Mouse (Mus musculus) intestine, embryonic 14.5 days (tissue): Measurements from ENCODE around the gene Tspan9. TPM values are rescaled to one million over a fixed set of nuclear protein-coding genes. Genes with fewer than 3 reads are reported as not detected.

Experiments
- ATAC-seq: fragments of 200-750 bp; cut with Nextera tagmentation; replicated peaks from 2 replicates; pipeline ENCODE4 v1.8.0; 2017; ENCODE audit warnings: low read depth, moderate number of reproducible peaks, moderate TSS enrichment, moderate library complexity; ENCODE audit not compliant: low FRiP score, low TSS enrichment
- DNase-seq: peaks from one replicate; pipeline ENCODE4 v3.0.0-alpha.2; 2018; ENCODE audit warnings: low spot score
- H3K27ac ChIP-seq: fragments of 300-500 bp; sonication (generic); 2 replicates; pipeline ENCODE4 v1.5.1; 2014; ENCODE audit warnings: low read depth, mild to moderate bottlenecking, control low read depth
- H3K27me3 ChIP-seq: fragments of 300-500 bp; sonication (generic); replicated peaks from 2 replicates; pipeline ENCODE4 v1.6.1; 2014; ENCODE audit warnings: low read length, control low read depth; ENCODE audit not compliant: control insufficient read depth, insufficient read depth
- H3K36me3 ChIP-seq: fragments of 300-500 bp; sonication (generic); 2 replicates; pipeline ENCODE4 v1.6.1; 2014; ENCODE audit warnings: low read length, control low read depth; ENCODE audit not compliant: control insufficient read depth, insufficient read depth
- H3K4me1 ChIP-seq: fragments of 300-500 bp; sonication (generic); replicated peaks from 2 replicates; pipeline ENCODE4 v1.6.1; 2014; ENCODE audit warnings: low read length, control low read depth, mixed read lengths; ENCODE audit not compliant: control insufficient read depth, insufficient read depth
- H3K4me2 ChIP-seq: fragments of 300-500 bp; sonication (generic); 2 replicates; pipeline ENCODE4 v1.6.1; 2014; ENCODE audit warnings: low read length
- H3K4me3 ChIP-seq: fragments of 300-500 bp; sonication (generic); 2 replicates; pipeline ENCODE4 v1.5.1; 2014; ENCODE audit warnings: low read depth, low read length, control low read depth, mixed read lengths
- H3K9ac ChIP-seq: fragments of 300-500 bp; sonication (generic); 2 replicates; pipeline ENCODE4 v1.6.1; 2014; ENCODE audit warnings: mild to moderate bottlenecking, low read length
- H3K9me3 ChIP-seq: fragments of 300-500 bp; sonication (generic); 2 replicates; pipeline ENCODE4 v1.6.1; 2016; ENCODE audit warnings: low read length, control low read depth; ENCODE audit not compliant: control insufficient read depth
- WGBS: fragments of 180-500 bp; shearing (Covaris S2); extraction: QIAGEN DNeasy Blood & Tissue Kit; methylation state at CpG from one replicate; pipeline ENCODE4 v1.1.7; 2014; 5-methylcytosine and 5-hydroxymethylcytosine counted together
- polyA plus RNA-seq: library from polyadenylated mRNA; unstranded; fragments of >200 nt; fragmentation: Nextera tagmentation; extraction: Ambion mirVana; gene quantifications from 2 replicates; pipeline ENCODE4 v1.2.1, GENCODE M21; 2014

Tspan9 gene
- polyA plus RNA-seq, 1 experiment from 2014 or later: 113 TPM

DNA sequence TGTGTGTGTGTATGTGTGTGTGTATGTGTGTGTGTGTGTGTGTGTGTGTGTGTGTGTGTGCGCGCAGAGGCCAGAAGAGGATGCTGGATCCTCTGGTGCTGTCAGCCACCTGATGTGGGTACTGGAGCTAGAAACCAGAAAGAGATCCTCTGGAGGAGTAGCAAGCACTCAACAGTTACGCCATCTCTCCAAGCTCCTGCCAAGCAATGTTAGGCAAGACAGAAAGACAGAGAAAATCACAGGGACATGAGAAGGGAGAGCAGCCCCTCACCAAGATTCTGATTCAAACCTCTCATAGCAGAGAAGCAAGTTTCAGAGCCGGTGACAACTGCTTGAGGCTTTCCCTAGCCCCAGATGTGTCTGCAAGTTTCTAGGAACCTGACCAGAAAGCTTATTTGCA lies 5.5 kb downstream of the Tspan9 start:
- 91% methylated on average over 4 of the region's 4 CpGs for WGBS
- ATAC-seq (no peak), DNase-seq (no peak)
- Histone ChIP-seq H3K4me3 (no peak overlapping the region), H3K4me1 (peaks cover 29% of the 10 kb centered on the region), H3K9me3 (no peaks in the 10 kb centered on the region), H3K9ac (no peak overlapping the region), H3K4me2 (no peak overlapping the region), H3K36me3 (no peaks in the 10 kb centered on the region), H3K27me3 (no peaks in the 10 kb centered on the region), H3K27ac (no peak overlapping the region)

DNA sequence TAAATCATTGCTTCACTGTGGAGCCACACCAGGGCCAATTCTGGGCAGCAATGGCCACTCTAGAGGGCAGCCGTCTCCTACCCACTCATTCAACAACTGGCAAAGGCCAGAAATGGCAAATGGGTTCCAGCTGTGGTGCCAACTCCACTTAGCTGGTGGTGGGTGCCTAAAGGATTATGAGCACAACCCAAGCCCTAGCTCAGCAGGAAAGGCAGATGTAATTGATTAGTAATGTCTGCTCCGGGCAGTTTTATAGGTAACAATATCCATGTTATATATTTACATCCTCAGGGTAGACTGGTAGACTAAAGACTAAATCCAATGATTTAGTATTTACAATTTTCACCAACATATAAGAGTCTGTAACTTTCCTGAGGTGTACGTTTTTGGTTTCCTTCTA lies 6.7 kb downstream of the Tspan9 start:
- WGBS: 84% methylated on average over 3 of the region's 3 CpGs
- ATAC-seq: no peak
- DNase-seq: no peak

DNA sequence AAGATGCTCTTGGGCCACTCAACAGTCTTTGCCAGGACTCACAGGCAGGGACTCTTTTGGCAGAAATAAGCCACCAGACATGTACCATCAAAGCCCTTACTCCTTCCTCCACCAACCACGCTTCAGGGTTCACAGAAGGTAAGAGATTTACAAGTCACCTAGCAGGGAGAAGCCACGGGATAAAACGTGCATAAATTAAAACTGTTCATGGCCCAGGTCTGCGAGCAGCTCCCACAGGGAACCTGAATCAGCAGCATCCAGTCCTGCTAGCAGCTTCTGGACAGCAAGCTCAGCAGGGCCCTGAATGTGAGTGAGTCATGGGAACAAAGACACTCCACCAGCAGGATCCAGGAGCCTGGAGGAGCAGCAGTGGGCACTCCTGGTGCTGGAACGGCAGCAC lies 7.9 kb downstream of the Tspan9 start:
- WGBS: 63% methylated on average over 5 of the region's 5 CpGs
- Histone ChIP-seq H3K9me3 (no peaks in the 10 kb centered on the region), H3K4me3 (no peak overlapping the region), H3K27me3 (no peaks in the 10 kb centered on the region), H3K4me2 (no peak overlapping the region), H3K27ac (no peak overlapping the region), H3K4me1 (peaks cover 20% of the 10 kb centered on the region), H3K36me3 (no peaks in the 10 kb centered on the region), H3K9ac (no peak overlapping the region)
- no peak for DNase-seq
- ATAC-seq: no peak

More for the DNA sequence above, 6.7 kb downstream of the Tspan9 start:
- Histone ChIP-seq H3K27ac (no peak overlapping the region), H3K36me3 (no peaks in the 10 kb centered on the region), H3K9ac (no peak overlapping the region), H3K4me3 (no peak overlapping the region), H3K27me3 (no peaks in the 10 kb centered on the region), H3K4me1 (peaks cover 22% of the 10 kb centered on the region), H3K4me2 (no peak overlapping the region), H3K9me3 (no peaks in the 10 kb centered on the region)

DNA sequence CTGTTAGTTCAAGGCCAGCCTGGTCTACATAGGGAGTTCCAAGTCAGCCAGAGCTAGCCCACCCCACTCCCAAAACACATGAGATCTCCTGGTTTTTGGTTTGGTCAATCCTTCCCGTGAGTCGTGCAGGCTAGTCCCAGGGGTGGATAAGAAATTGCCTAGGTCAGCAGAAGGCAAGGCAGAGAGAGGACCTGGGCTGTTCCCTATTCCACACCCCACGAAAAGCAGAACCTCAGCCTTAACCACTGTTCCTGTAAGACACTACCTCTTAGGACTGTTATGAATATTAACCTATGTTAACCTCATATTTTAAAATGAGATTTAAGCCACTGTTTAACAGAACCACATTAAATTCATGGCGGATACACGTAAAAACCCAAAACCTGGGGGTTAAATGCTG lies 8.4 kb downstream of the Tspan9 start:
- Histone ChIP-seq H3K9me3 (no peaks in the 10 kb centered on the region), H3K4me1 (peaks cover 20% of the 10 kb centered on the region), H3K9ac (no peak overlapping the region), H3K36me3 (no peaks in the 10 kb centered on the region), H3K4me3 (no peak overlapping the region), H3K27me3 (no peaks in the 10 kb centered on the region), H3K27ac (peak overlapping the region; percentile 48; the same call in 1 of the 2 replicates), H3K4me2 (no peak overlapping the region)
- ATAC-seq (no peak), DNase-seq (no peak)
- WGBS: 60% methylated on average over 5 of the region's 5 CpGs

DNA sequence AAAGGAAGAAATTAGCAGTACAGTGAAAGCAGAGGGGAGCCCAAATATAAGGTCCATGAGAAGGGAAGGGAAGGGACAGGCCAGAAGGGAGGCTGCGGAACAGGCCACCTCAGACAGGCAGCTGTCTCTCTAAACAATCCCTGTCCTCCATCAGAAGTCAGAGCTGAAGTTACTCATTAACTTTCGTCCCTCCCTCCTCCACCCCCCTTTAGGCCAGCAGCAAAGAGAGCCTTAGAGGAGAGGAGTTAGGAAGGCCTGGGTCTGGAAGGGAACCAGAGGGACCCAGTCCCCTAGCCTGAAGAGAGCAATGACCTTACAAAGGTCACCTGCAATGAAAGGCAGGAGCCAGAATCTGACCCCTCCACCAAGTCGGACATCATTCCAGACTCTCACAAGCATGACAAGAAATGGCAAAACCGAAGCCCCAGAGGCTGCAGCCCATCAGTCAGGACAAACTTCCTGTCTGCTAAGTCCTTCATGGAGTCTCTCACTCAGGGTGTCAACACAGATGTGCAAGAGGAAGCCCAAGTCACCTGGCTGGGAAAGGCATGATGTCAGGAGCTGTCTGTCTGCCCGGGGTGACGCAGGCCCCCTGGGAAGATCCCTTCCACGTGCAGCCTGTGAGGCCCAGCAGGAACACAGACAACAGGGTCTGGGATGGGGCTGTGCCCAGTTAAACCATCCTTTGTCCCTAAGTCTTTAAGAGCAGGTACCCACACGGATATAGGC lies 9.0 kb downstream of the Tspan9 start:
- no peak overlapping the region for H3K4me2 ChIP-seq
- H3K4me1 ChIP-seq: peaks cover 20% of the 10 kb centered on the region
- H3K4me3 ChIP-seq: no peak overlapping the region
- no peaks in the 10 kb centered on the region for H3K9me3 ChIP-seq
- WGBS: 26% methylated on average over 8 of the region's 8 CpGs
- no peak overlapping the region for H3K9ac ChIP-seq
- DNase-seq: peak; percentile 65
- peak; percentile 55 for ATAC-seq
- peak overlapping the region; percentile 48 for H3K27ac ChIP-seq
- no peaks in the 10 kb centered on the region for H3K27me3 ChIP-seq
- no peaks in the 10 kb centered on the region for H3K36me3 ChIP-seq

DNA sequence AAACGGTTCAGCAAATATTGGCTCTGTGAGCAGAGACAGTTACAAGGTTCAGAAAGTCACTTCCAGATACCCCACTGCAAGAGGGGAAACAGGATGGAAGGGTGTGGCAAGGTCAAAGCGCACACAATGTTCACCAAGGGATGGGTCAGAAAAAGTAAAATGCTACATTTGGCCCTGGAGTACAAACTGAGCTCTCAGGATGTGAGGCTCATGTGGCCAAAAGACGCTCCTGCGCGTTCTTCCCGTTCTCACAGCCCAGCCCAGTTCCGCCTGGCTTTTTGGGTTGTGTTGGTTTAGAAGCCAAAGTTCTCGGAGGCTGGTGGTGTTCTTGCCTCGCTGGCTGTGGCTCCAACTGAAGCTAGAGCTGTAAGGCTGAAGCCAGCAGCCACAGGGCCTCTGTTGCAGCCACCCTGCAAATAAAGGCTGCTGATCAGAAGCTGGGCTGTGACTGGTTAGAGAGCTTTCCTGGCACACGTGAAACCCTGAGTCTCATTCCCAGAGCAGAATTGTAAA lies 9.7 kb downstream of the Tspan9 start:
- H3K4me1 ChIP-seq: peaks cover 20% of the 10 kb centered on the region
- no peaks in the 10 kb centered on the region for H3K36me3 ChIP-seq
- peak overlapping the region; percentile 48 for H3K27ac ChIP-seq
- no peaks in the 10 kb centered on the region for H3K9me3 ChIP-seq
- 53% methylated on average over 10 of the region's 10 CpGs for WGBS
- no peak; the same call in 1 of the 2 replicates for ATAC-seq
- H3K9ac ChIP-seq: no peak overlapping the region
- no peak for DNase-seq
- no peaks in the 10 kb centered on the region for H3K27me3 ChIP-seq
- H3K4me2 ChIP-seq: 0 out of 2 replicates have a peak overlapping the region, but pooled peaks have one; percentile 3
- no peak overlapping the region for H3K4me3 ChIP-seq

DNA sequence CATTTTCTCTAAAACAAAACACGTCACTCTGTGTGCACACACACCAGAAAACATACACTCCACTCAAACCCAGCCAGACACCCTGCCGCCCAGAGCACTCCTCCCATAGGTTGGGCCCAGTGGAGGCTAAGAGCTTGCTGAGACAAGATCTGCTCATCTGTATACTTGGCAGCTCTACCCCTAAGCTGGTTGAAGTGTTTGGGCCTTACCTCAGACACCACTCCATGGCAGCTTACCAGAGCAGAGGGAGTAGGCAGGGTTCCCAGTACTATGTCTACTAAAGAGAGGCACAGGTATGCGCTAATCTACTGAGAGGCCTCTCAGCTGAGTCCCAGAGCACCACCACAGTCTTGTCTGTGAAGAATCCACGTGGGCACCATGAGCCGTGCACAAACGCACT lies 10.8 kb downstream of the Tspan9 start:
- Histone ChIP-seq H3K27me3 (no peaks in the 10 kb centered on the region), H3K4me2 (no peak overlapping the region), H3K9me3 (no peaks in the 10 kb centered on the region), H3K4me3 (no peak overlapping the region), H3K27ac (peak overlapping the region; percentile 1; the same call in 1 of the 2 replicates), H3K9ac (no peak overlapping the region), H3K36me3 (no peaks in the 10 kb centered on the region), H3K4me1 (peaks cover 20% of the 10 kb centered on the region)
- DNase-seq: no peak
- ATAC-seq: no peak; the same call in 1 of the 2 replicates
- 87% methylated on average over 6 of the region's 6 CpGs for WGBS

DNA sequence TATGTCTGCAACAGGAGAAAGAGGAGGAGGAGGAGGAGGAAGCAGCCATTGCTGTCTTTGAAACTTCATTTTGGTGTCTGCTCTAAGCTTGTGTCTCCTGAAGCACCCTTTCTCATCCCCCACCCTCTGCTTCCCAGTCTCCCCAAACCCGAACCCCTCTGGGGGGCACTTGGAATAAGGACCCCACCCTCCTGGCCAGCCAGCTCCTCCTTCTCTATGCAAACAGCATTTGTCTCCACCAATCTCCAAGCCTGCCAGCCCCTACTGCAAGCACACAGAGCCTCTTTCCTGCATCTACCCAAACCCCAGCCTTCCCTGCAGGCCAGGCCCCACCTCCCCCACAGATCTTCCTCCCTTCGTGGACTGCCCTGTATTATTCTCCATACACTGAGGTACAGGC lies 12.0 kb downstream of the Tspan9 start:
- no peaks in the 10 kb centered on the region for H3K36me3 ChIP-seq
- WGBS: 23% methylated on average over 2 of the region's 2 CpGs
- H3K27me3 ChIP-seq: no peaks in the 10 kb centered on the region
- no peak overlapping the region for H3K27ac ChIP-seq
- no peak overlapping the region for H3K9ac ChIP-seq
- no peak overlapping the region for H3K4me2 ChIP-seq
- peaks cover 20% of the 10 kb centered on the region for H3K4me1 ChIP-seq
- H3K9me3 ChIP-seq: no peaks in the 10 kb centered on the region
- ATAC-seq (no peak), DNase-seq (no peak)
- no peak overlapping the region for H3K4me3 ChIP-seq

DNA sequence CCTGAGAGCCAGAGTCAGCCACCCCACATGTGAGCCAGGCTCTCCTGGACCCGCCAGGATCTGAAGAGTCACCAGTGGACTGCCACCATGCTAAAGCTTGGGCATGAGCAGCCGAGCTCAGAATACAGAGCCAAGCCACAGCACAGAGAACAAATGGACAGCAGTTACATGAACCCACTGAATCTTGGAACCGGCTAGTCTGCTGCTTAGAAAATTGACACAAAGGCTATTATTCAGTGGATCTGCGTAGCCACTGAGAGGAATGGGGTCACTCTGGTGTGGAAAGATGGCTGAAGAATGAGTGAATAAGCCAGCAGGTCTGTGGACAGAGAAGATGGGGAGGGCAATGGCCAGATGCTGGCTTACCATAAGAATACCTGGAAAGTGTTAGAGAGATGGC lies 12.7 kb downstream of the Tspan9 start:
- H3K9ac ChIP-seq: no peak overlapping the region
- 83% methylated on average over 4 of the region's 4 CpGs for WGBS
- no peak for ATAC-seq

More for the DNA sequence above, 12.7 kb downstream of the Tspan9 start:
- Histone ChIP-seq H3K4me2 (no peak overlapping the region), H3K4me1 (peaks cover 20% of the 10 kb centered on the region), H3K4me3 (no peak overlapping the region), H3K36me3 (no peaks in the 10 kb centered on the region), H3K9me3 (no peaks in the 10 kb centered on the region), H3K27ac (no peak overlapping the region), H3K27me3 (no peaks in the 10 kb centered on the region)
- no peak for DNase-seq
